Comparison of ENCODE assay signal across 8 mouse cellular contexts in the genomic region with DNA sequence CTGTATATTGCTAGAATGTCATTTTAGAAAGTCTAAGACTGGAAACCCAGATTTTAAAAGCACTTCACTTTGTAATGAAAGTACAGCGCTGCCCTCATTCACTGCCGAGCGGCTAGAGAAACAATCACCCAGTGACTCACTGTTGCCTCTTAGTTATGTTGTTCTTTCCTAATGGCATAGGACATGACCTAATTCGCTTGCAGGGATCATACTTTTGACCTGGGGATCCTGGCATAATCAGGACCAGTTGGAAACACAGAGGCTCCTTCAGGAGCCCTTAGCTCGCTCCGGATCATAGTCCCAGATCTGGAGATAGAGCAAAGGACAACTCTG. TPM values are rescaled to one million over a fixed set of nuclear protein-coding genes. Genes with fewer than 3 reads are reported as not detected.
DNase-seq lines count a peak whose midpoint lies in the region; ATAC-seq and TF ChIP-seq lines count a peak whose summit lies in the region.

No protein-coding gene starts in this region.

- H3K27me3 ChIP-seq in cerebellum, adult 2 months (ENCODE audit: control insufficient read depth, insufficient read depth, low read length) = no peaks in the 10 kb centered on the region
- H3K27me3 ChIP-seq in intestine, embryonic 15.5 days (replicated peaks) = no peaks in the 10 kb centered on the region
- no peaks in the 10 kb centered on the region for H3K27me3 ChIP-seq in neural tube, embryonic 12.5 days (replicated peaks)

- ATAC-seq in intestine, embryonic 15.5 days = peak; percentile 54
- peak; percentile 35; the same call in 1 of the 2 replicates for ATAC-seq in neural tube, embryonic 12.5 days (ENCODE audit: low FRiP score, low read depth)

- H3K9ac ChIP-seq in intestine, embryonic 15.5 days = peak overlapping the region; percentile 50
- H3K9ac ChIP-seq in neural tube, embryonic 12.5 days = peak overlapping the region; percentile 79

- H3K4me1 ChIP-seq in cerebellum, adult 2 months (ENCODE audit: control insufficient read depth, insufficient read depth, low read length) = no peaks in the 10 kb centered on the region
- no peaks in the 10 kb centered on the region for H3K4me1 ChIP-seq in intestine, embryonic 15.5 days (replicated peaks)
- H3K4me1 ChIP-seq in neural tube, embryonic 12.5 days = peaks cover 10% of the 10 kb centered on the region; the same call in 1 of the 2 replicates

- no peaks in the 10 kb centered on the region for H3K36me3 ChIP-seq in intestine, embryonic 15.5 days
- no peaks in the 10 kb centered on the region for H3K36me3 ChIP-seq in neural tube, embryonic 12.5 days

- H3K4me3 ChIP-seq in cerebellum, adult 2 months (replicated peaks; ENCODE audit: insufficient read depth, low read depth, low read length) = peak overlapping the region; percentile 51
- H3K4me3 ChIP-seq in intestine, embryonic 15.5 days (replicated peaks) = peak overlapping the region; percentile 63
- peak overlapping the region; percentile 67 for H3K4me3 ChIP-seq in neural tube, embryonic 12.5 days

- WGBS in cerebellum, adult 2 months = 1% methylated on average over 6 of the region's 6 CpGs
- WGBS in intestine, embryonic 15.5 days = under 1% methylated on average over 6 of the region's 6 CpGs
- 0% methylated on average over 6 of the region's 6 CpGs for WGBS in neural tube, embryonic 12.5 days

- DNase-seq in cerebellum, adult 2 months = peak in 1 of 2 experiments; percentile 27
- no peak for DNase-seq in cerebellum, postnatal 14 days
- DNase-seq in retina, postnatal 7 days (ENCODE audit: low read depth, low spot score) = peak; percentile 20
- DNase-seq in retina, postnatal 1 day = no peak
- no peak for DNase-seq in urinary bladder, postnatal 10 days (ENCODE audit: low spot score)
- DNase-seq in right cerebral cortex, postnatal 14 days = no peak

- no peak for TF ChIP-seq POLR2A in cerebellum, adult 2 months (IDR thresholded peaks at IDR 0.05; ENCODE audit: borderline replicate concordance, insufficient read depth, low read length)

- TF ChIP-seq CTCF in cerebellum, adult 2 months (IDR thresholded peaks at IDR 0.05; ENCODE audit: borderline replicate concordance, insufficient read depth, low read depth, low read length) = no peak

- H3K4me2 ChIP-seq in intestine, embryonic 15.5 days (replicated peaks) = peak overlapping the region; percentile 96
- H3K4me2 ChIP-seq in neural tube, embryonic 12.5 days (replicated peaks) = peak overlapping the region; percentile 62

- no peak overlapping the region for H3K27ac ChIP-seq in cerebellum, adult 2 months (ENCODE audit: insufficient read depth, low read length)
- H3K27ac ChIP-seq in intestine, embryonic 15.5 days = peak overlapping the region; percentile 33
- H3K27ac ChIP-seq in neural tube, embryonic 12.5 days = peak overlapping the region; percentile 84

- H3K9me3 ChIP-seq in intestine, embryonic 15.5 days = no peaks in the 10 kb centered on the region
- no peaks in the 10 kb centered on the region for H3K9me3 ChIP-seq in neural tube, embryonic 12.5 days

RNA-seq across cellular contexts. Expression of a gene that starts 0.8 kb away (rescaled TPM):
- polyA plus RNA-seq in cerebellum, adult 2 months (2012; rRNA removed) = 10.4 and 10.9 TPM in 2 replicates
- 3.2 TPM in 2 replicates for polyA plus RNA-seq in intestine, embryonic 15.5 days (2015; fragmentation: Nextera tagmentation; extraction: Ambion mirVana)
- polyA plus RNA-seq in neural tube, embryonic 12.5 days (2016; fragmentation: Nextera tagmentation; extraction: Ambion mirVana) = 34.6 and 38.6 TPM in 2 replicates
